9 mouse cellular contexts compared by ENCODE assay signal in the genomic region with DNA sequence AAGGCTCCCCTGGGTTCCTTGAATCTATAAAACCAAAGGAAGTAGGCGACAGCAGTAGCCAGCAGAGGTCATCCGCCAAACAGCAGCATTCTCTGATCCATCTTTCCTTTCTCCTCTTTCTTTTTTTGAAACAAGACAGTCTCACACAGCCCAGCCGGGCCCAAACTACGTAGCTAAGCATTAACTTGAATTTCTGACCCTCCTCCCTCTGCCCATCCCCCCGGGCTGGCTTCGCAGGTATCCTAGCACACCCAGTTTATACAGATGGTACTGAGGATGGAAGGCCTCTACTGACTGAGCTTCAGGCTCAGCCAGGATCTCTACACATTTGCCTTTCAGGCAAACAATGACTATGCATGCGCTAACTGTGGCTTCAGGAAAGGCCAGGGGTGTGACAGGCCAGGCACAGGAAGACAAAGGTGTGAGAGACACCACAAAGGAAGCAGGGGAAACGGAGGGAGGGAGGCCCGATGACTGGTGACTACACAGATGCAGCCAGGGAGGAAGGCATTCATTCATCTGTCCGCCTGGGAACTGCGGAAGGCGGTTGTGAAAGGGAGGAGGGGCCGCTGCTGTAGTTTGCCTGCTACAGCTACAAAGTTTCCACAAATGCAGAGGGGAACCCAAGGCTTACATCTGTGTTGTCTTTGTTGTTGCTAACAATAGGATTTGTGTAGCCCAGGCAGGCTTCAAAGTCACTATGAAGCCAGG. TPM values are rescaled to one million over a fixed set of nuclear protein-coding genes. Genes with fewer than 3 reads are reported as not detected.
DNase-seq lines count a peak whose midpoint lies in the region; ATAC-seq and TF ChIP-seq lines count a peak whose summit lies in the region.
"Had no signal": no experiment of that assay in that cellular context is flagged by ENCODE, and none has a peak within 500 bp of the region (broad histone marks: within the 10 kb centered on the region; RNA-seq: fewer than 3 reads in every experiment).

No protein-coding gene starts in this region.

- no peak for TF ChIP-seq POLR2A in bone marrow, adult 2 months (IDR thresholded peaks at IDR 0.05; ENCODE audit: borderline replicate concordance, control insufficient read depth, low read depth, low read length)

- H3K27ac ChIP-seq in bone marrow, adult 2 months (ENCODE audit: control insufficient read depth, insufficient read depth, low read depth, low read length, poor library complexity), result peak overlapping the region; percentile 20; the same call in 1 of the 2 replicates
- H3K27ac ChIP-seq in heart, postnatal 0 days (ENCODE audit: low read depth), result peak overlapping the region; percentile 60
- H3K27ac ChIP-seq in limb, embryonic 11.5 days (replicated peaks; ENCODE audit: low read depth, low read length), result no peak overlapping the region; the same call in 1 of the 2 replicates
- peak overlapping the region; percentile 63 for H3K27ac ChIP-seq in neural tube, embryonic 15.5 days (replicated peaks)

- no peaks in the 10 kb centered on the region for H3K9me3 ChIP-seq in heart, postnatal 0 days (replicated peaks; ENCODE audit: control insufficient read depth, low read length)
- H3K9me3 ChIP-seq in limb, embryonic 11.5 days (ENCODE audit: control insufficient read depth, low read length), result no peaks in the 10 kb centered on the region
- no peaks in the 10 kb centered on the region for H3K9me3 ChIP-seq in neural tube, embryonic 15.5 days (replicated peaks)

- peak; percentile 33 for DNase-seq in CD4-positive, CD25-positive, alpha-beta regulatory T cell, adult 2 months (ENCODE audit: low read depth, low spot score)
- DNase-seq in heart, postnatal 0 days (ENCODE audit: low spot score), result no peak
- no peak for DNase-seq in limb, embryonic 11.5 days (ENCODE audit: low spot score)
- no peak for DNase-seq in ovary, postnatal 10 days (ENCODE audit: low spot score)
- no peak for DNase-seq in layer of hippocampus, postnatal 25 days (ENCODE audit: extremely low spot score in 1 of 2, low spot score in 1 of 2)

- H3K27me3 ChIP-seq in heart, postnatal 0 days (ENCODE audit: control insufficient read depth, insufficient read depth, low read length), result no peaks in the 10 kb centered on the region
- no peaks in the 10 kb centered on the region for H3K27me3 ChIP-seq in limb, embryonic 11.5 days (ENCODE audit: control insufficient read depth, insufficient read depth, low read length)
- H3K27me3 ChIP-seq in neural tube, embryonic 15.5 days (replicated peaks), result no peaks in the 10 kb centered on the region

- peaks cover 19% of the 10 kb centered on the region for H3K36me3 ChIP-seq in heart, postnatal 0 days (replicated peaks; ENCODE audit: control insufficient read depth, insufficient read depth, low read length)
- H3K36me3 ChIP-seq in limb, embryonic 11.5 days (ENCODE audit: control insufficient read depth, insufficient read depth, low read length), result peaks cover 15% of the 10 kb centered on the region
- peaks cover 39% of the 10 kb centered on the region for H3K36me3 ChIP-seq in neural tube, embryonic 15.5 days

- H3K9ac ChIP-seq in heart, postnatal 0 days (replicated peaks; ENCODE audit: low read depth, low read length), result peak overlapping the region; percentile 34; the same call in 1 of the 2 replicates
- peak overlapping the region; percentile 27; the same call in 1 of the 2 replicates for H3K9ac ChIP-seq in limb, embryonic 11.5 days (ENCODE audit: low read length)
- H3K9ac ChIP-seq in neural tube, embryonic 15.5 days (replicated peaks), result peak overlapping the region; percentile 20; the same call in 1 of the 2 replicates

- H3K4me2 ChIP-seq in heart, postnatal 0 days (ENCODE audit: low read depth, low read length), result no peak overlapping the region
- H3K4me2 ChIP-seq in limb, embryonic 11.5 days (ENCODE audit: low read depth, severe bottlenecking), result no peak overlapping the region
- no peak overlapping the region for H3K4me2 ChIP-seq in neural tube, embryonic 15.5 days

- WGBS in bone marrow, adult 2 months, result 18% methylated on average over 13 of the region's 13 CpGs
- WGBS in heart, postnatal 0 days, result 47% methylated on average over 13 of the region's 13 CpGs
- WGBS in limb, embryonic 11.5 days, result 47% methylated on average over 13 of the region's 13 CpGs
- WGBS in neural tube, embryonic 15.5 days, result 20% methylated on average over 13 of the region's 13 CpGs

- no peak overlapping the region for H3K4me3 ChIP-seq in bone marrow, adult 2 months (replicated peaks; ENCODE audit: control insufficient read depth, low read depth, low read length)
- no peak overlapping the region for H3K4me3 ChIP-seq in heart, postnatal 0 days (ENCODE audit: low read depth, low read length)
- no peak overlapping the region for H3K4me3 ChIP-seq in limb, embryonic 11.5 days (ENCODE audit: low read depth, low read length)
- no peak overlapping the region for H3K4me3 ChIP-seq in neural tube, embryonic 15.5 days (replicated peaks)
- H3K4me3 ChIP-seq: erythroblast, embryonic 14.5 days had no signal

- H3K4me1 ChIP-seq in bone marrow, adult 2 months (ENCODE audit: control insufficient read depth, insufficient read depth, low read length), result peaks cover 6% of the 10 kb centered on the region
- H3K4me1 ChIP-seq in heart, postnatal 0 days (ENCODE audit: control insufficient read depth, insufficient read depth), result peaks cover 4% of the 10 kb centered on the region; the same call in 1 of the 2 replicates
- 0 out of 2 replicates have a peak, but pooled peaks cover 7% of the 10 kb centered on the region for H3K4me1 ChIP-seq in limb, embryonic 11.5 days (ENCODE audit: control insufficient read depth, insufficient read depth, low read length)
- H3K4me1 ChIP-seq in neural tube, embryonic 15.5 days, result peaks cover 36% of the 10 kb centered on the region

- ATAC-seq in CD4-positive, CD25-positive, alpha-beta regulatory T cell, adult 4 months, result no peak
- ATAC-seq in heart, postnatal 0 days (ENCODE audit: insufficient read depth, low read depth), result 0 out of 2 replicates have a peak, but pooled peaks have one; percentile 24
- ATAC-seq in limb, embryonic 11.5 days (ENCODE audit: insufficient number of reproducible peaks, low FRiP score, low TSS enrichment, low read depth), result no peak
- no peak for ATAC-seq in neural tube, embryonic 15.5 days (ENCODE audit: low FRiP score)

- TF ChIP-seq EP300 in heart, postnatal 0 days (IDR thresholded peaks at IDR 0.05; ENCODE audit: low read depth), result 0 out of 2 replicates have a peak, but pooled peaks have one; percentile 51

- no peak for TF ChIP-seq CTCF in bone marrow, adult 2 months (IDR thresholded peaks at IDR 0.05; ENCODE audit: control insufficient read depth, insufficient read depth, low read length)
- TF ChIP-seq CTCF in heart, postnatal 0 days (IDR thresholded peaks at IDR 0.05; ENCODE audit: low read depth), result no peak

RNA-seq across cellular contexts. Expression of a gene that starts 14.3 kb away (rescaled TPM):
- polyA plus RNA-seq in CD4-positive, CD25-positive, alpha-beta regulatory T cell, adult 4 months (2017; shearing (Covaris generic)), result 1 to 10 TPM; 3.9 to 8.6 TPM
- polyA plus RNA-seq in bone marrow, adult 2 months (2011; ENCODE audit: insufficient read depth, insufficient read length, low replicate concordance, missing spikeins), result 4.6 and 10.8 TPM in 2 replicates
- 12.5 and 17.8 TPM in 2 replicates for total RNA-seq in heart, postnatal 0 days (2014; rRNA removed; ENCODE audit: low replicate concordance)
- polyA plus RNA-seq in heart, postnatal 0 days (2015; fragmentation: Nextera tagmentation; extraction: Ambion mirVana), result 6.8 and 7.3 TPM in 2 replicates
- 10.2 and 11.1 TPM in 2 replicates for polyA plus RNA-seq in limb, embryonic 11.5 days (2014; fragmentation: Nextera tagmentation; extraction: Ambion mirVana)
- polyA plus RNA-seq in neural tube, embryonic 15.5 days (2015; fragmentation: Nextera tagmentation; extraction: Ambion mirVana), result 29.4 TPM in 2 replicates
- total RNA-seq in layer of hippocampus, postnatal 25 days (2021), result 10 to 100 TPM; 37.4 to 40.0 TPM

RNA-seq across cellular contexts. Expression of a gene that starts 25.6 kb away (rescaled TPM):
- polyA plus RNA-seq in CD4-positive, CD25-positive, alpha-beta regulatory T cell, adult 4 months (2017; shearing (Covaris generic)), result over 10,000 TPM; 21,144 to 46,167 TPM
- polyA plus RNA-seq in bone marrow, adult 2 months (2011; ENCODE audit: insufficient read depth, insufficient read length, low replicate concordance, missing spikeins), result 3,846 and 7,097 TPM in 2 replicates
- total RNA-seq in heart, postnatal 0 days (2014; rRNA removed; ENCODE audit: low replicate concordance), result 2,129 and 2,574 TPM in 2 replicates
- 4,473 and 4,544 TPM in 2 replicates for polyA plus RNA-seq in heart, postnatal 0 days (2015; fragmentation: Nextera tagmentation; extraction: Ambion mirVana)
- polyA plus RNA-seq in limb, embryonic 11.5 days (2014; fragmentation: Nextera tagmentation; extraction: Ambion mirVana), result 16,455 and 16,911 TPM in 2 replicates
- polyA plus RNA-seq in neural tube, embryonic 15.5 days (2015; fragmentation: Nextera tagmentation; extraction: Ambion mirVana), result 12,525 and 12,918 TPM in 2 replicates
- 1,000 to 10,000 TPM; 3,553 to 3,743 TPM for total RNA-seq in layer of hippocampus, postnatal 25 days (2021)
